Mouse (Mus musculus): Measurements from ENCODE around the gene Olfr862. TPM values are rescaled to one million over a fixed set of nuclear protein-coding genes. Genes with fewer than 3 reads are reported as not detected.

Olfr862 gene
- total RNA-seq (2021) = not detected
- long read RNA-seq, experiment 1 = 0 reads
- long read RNA-seq, experiment 2 = 0 reads

DNA sequence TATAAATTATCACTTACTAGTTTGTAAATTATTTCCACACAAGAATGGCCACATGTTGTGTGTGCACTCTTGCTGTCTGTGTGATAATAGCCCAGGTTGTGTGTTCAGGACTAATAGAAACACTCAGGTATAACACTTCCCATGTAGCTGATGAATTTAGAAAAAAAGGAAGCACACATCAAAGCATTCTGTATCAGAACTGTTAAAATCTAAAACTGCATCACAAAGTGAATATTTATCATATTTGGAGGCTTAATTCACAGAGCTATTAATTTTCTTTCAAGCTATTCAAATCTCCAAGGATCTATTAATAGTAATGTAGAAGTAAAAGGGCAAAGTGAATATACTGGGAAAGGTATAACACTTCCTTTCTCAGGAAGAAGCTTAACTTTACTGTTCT, at the start of gene Olfr862:
Gene Olfr862 (minus strand): TSS at position 101 of the 400 bp plus-strand sequence.
- H3K27ac ChIP-seq = no peak within 1 kb of the TSS
- no peak for TF ChIP-seq CTCF (IDR thresholded peaks at IDR 0.05)
- intact Hi-C loops (cut with DNase I) = no loop called here

DNA sequence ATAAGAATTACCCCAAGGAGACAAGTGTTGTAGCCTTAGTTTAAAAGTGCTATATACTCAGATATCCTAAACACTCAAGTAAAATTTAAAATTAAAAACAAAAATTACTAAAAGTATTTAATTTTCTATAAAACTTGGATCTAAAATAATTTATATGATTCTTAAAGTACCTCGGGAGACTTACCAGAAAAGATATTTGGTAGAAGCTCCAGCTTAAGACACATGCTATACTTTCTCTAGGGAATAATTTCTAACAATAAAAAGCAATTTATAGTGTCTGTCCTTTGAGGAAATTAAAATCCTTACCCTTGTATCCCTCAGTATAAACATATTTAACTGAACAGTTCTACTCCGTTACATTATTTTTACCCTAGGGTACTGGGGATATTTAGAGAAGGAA, 28.8 kb upstream of the Olfr862 start, which contains the start of gene Olfr77:
Gene Olfr77 (plus strand): TSS at position 301 of the 400 bp plus-strand sequence.
- TF ChIP-seq CTCF (IDR thresholded peaks at IDR 0.05) = no peak
- no peak within 1 kb of the TSS for H3K27ac ChIP-seq
- DNase-seq = no peak
- no peak within 1 kb of the TSS for H3K4me3 ChIP-seq
- intact Hi-C loops (cut with DNase I) = no loop called here

More for the DNA sequence above, at the start of gene Olfr862:
- no peak for DNase-seq
- no peak within 1 kb of the TSS for H3K4me3 ChIP-seq

GRCm38 (mm10) chr9:19911170-19911569, 23.4 kb upstream of the Olfr862 start:
- TF ChIP-seq CTCF (IDR thresholded peaks at IDR 0.05) = no peak
- intact Hi-C loops (cut with DNase I) = no loop called here
- no peak overlapping the region for H3K4me3 ChIP-seq
- no peak overlapping the region for H3K27ac ChIP-seq
- DNase-seq = no peak

- no peak within 1 kb of the TSS for H3K27ac ChIP-seq
- DNase-seq = no peak
- intact Hi-C loops (cut with DNase I) = no loop called here
- H3K4me3 ChIP-seq = no peak within 1 kb of the TSS
- no peak for TF ChIP-seq CTCF (IDR thresholded peaks at IDR 0.05)
These were observed 38.2 kb downstream of the Olfr862 start, which contains the start of gene Olfr860 for GRCm38 (mm10) chr9:19849647-19850046. Gene Olfr860 (minus strand): TSS chr9:19849747.

Other genes with a start within 250 kb of the Olfr862 start
- not detected for gene Olfr857, start 178.6 kb downstream of the Olfr862 start, total RNA-seq (2021)
- gene Olfr58, start 107.7 kb downstream of the Olfr862 start, total RNA-seq (2021) = not detected
- gene Olfr859, start 83.1 kb downstream of the Olfr862 start, total RNA-seq (2021) = not detected
- gene Olfr860, start 38.3 kb downstream of the Olfr862 start, total RNA-seq (2021) = not detected
- not detected for gene Olfr77, start 28.9 kb upstream of the Olfr862 start, total RNA-seq (2021)
- not detected for gene Olfr866, start 140.0 kb upstream of the Olfr862 start, total RNA-seq (2021)
- gene Olfr867, start 169.6 kb upstream of the Olfr862 start, total RNA-seq (2021) = not detected
- gene Olfr868, start 210.6 kb upstream of the Olfr862 start, total RNA-seq (2021) = not detected
- gene Olfr869, start 241.0 kb upstream of the Olfr862 start, total RNA-seq (2021) = not detected